Mouse (Mus musculus) midbrain, embryonic 11.5 days (tissue): ENCODE results near the gene Rundc1. TPM values are rescaled to one million over a fixed set of nuclear protein-coding genes. Genes with fewer than 3 reads are reported as not detected.

Experiments
- microRNA-seq: library from miRNA; unstranded; fragments of <30 nt; microRNA quantifications from one replicate; pipeline ENCODE4, GENCODE M21; 2017
- polyA plus RNA-seq: library from polyadenylated mRNA; unstranded; fragments of >200 nt; fragmentation: Nextera tagmentation; extraction: Ambion mirVana; gene quantifications from 2 replicates; pipeline ENCODE4 v1.2.1, GENCODE M21; 2014

Rundc1 gene
- polyA plus RNA-seq, 1 experiment from 2014 or later = 15.0 TPM

Small RNA genes lying within 50 kb of the gene (microRNA-seq; reads per million reads assigned to microRNA genes)
- gene Mir6929 = not detected

Other genes starting within 250 kb of the Rundc1 start
- not detected in 2 replicates for gene Ccr10, start 249.6 kb upstream of the Rundc1 start, polyA plus RNA-seq
- gene Ezh1, start 198.6 kb upstream of the Rundc1 start, polyA plus RNA-seq = 10.4 and 10.6 TPM in 2 replicates
- 65.6 and 73.4 TPM in 2 replicates for gene Ramp2, start 179.1 kb upstream of the Rundc1 start, polyA plus RNA-seq
- 122 and 130 TPM in 2 replicates for gene Vps25, start 171.4 kb upstream of the Rundc1 start, polyA plus RNA-seq
- gene Wnk4, start 164.5 kb upstream of the Rundc1 start, polyA plus RNA-seq = 4.8 and 5.2 TPM in 2 replicates
- 1.4 and 1.7 TPM in 2 replicates for gene Cntd1, start 146.1 kb upstream of the Rundc1 start, polyA plus RNA-seq
- 213 and 220 TPM in 2 replicates for gene Coa3, start 146.0 kb upstream of the Rundc1 start, polyA plus RNA-seq
- gene Becn1, start 122.8 kb upstream of the Rundc1 start, polyA plus RNA-seq = 163 and 179 TPM in 2 replicates
- 146 and 154 TPM in 2 replicates for gene Psme3, start 108.9 kb upstream of the Rundc1 start, polyA plus RNA-seq
- gene Aoc2, start 100.0 kb upstream of the Rundc1 start, polyA plus RNA-seq = 1.3 and 1.4 TPM in 2 replicates
- gene Aoc3, start 94.5 kb upstream of the Rundc1 start, polyA plus RNA-seq = not detected in 2 replicates
- gene G6pc, start 57.5 kb upstream of the Rundc1 start, polyA plus RNA-seq = not detected in 2 replicates
- 83.0 and 91.1 TPM in 2 replicates for gene Aarsd1, start 7.5 kb upstream of the Rundc1 start, polyA plus RNA-seq
- gene Gm27029, start 289 bp upstream of the Rundc1 start, polyA plus RNA-seq = 7.6 and 9.9 TPM in 2 replicates
- gene Ptges3l, start 248 bp downstream of the Rundc1 start, polyA plus RNA-seq = 1.7 and 2.4 TPM in 2 replicates
- gene Rpl27, start 17.2 kb downstream of the Rundc1 start, polyA plus RNA-seq = 385 and 399 TPM in 2 replicates
- 2.7 and 4.1 TPM in 2 replicates for gene Ifi35, start 23.3 kb downstream of the Rundc1 start, polyA plus RNA-seq
- gene Rnd2, start 39.9 kb downstream of the Rundc1 start, polyA plus RNA-seq = 35.5 and 37.5 TPM in 2 replicates
- 43.5 and 47.6 TPM in 2 replicates for gene Vat1, start 41.1 kb downstream of the Rundc1 start, polyA plus RNA-seq
- 24.5 and 24.8 TPM in 2 replicates for gene Brca1, start 126.9 kb downstream of the Rundc1 start, polyA plus RNA-seq
- gene Nbr1, start 127.1 kb downstream of the Rundc1 start, polyA plus RNA-seq = 91.0 and 93.8 TPM in 2 replicates
- gene Tmem106a, start 157.2 kb downstream of the Rundc1 start, polyA plus RNA-seq = 2.6 and 2.7 TPM in 2 replicates
- gene Gm11634, start 174.2 kb downstream of the Rundc1 start, polyA plus RNA-seq = not detected in 2 replicates
- 44.0 and 44.8 TPM in 2 replicates for gene Rdm1, start 202.1 kb downstream of the Rundc1 start, polyA plus RNA-seq
- 3.9 and 4.4 TPM in 2 replicates for gene Arl4d, start 240.5 kb downstream of the Rundc1 start, polyA plus RNA-seq